Mouse (Mus musculus) T-helper 2 cell (primary cell): ENCODE results near the gene Rtel1.

ENCODE experiments used
- in situ Hi-C: fragments of 300-600 bp; cut with MboI, MseI; formaldehyde crosslinking; loops from one replicate; pipeline ENCODE4 v1.15.1; 2025; ENCODE audit warnings: high pct_unique_total_duplicates

Rtel1 gene

GRCm38 (mm10) chr2:181386663-181387210, 67.2 kb downstream of the Rtel1 start:
- in situ Hi-C loops: loop anchor here (25.0 kb wide), 1 partner anchor 101 kb away; the partner anchor contains the start of genes Abhd16b and Tpd52l2

DNA sequence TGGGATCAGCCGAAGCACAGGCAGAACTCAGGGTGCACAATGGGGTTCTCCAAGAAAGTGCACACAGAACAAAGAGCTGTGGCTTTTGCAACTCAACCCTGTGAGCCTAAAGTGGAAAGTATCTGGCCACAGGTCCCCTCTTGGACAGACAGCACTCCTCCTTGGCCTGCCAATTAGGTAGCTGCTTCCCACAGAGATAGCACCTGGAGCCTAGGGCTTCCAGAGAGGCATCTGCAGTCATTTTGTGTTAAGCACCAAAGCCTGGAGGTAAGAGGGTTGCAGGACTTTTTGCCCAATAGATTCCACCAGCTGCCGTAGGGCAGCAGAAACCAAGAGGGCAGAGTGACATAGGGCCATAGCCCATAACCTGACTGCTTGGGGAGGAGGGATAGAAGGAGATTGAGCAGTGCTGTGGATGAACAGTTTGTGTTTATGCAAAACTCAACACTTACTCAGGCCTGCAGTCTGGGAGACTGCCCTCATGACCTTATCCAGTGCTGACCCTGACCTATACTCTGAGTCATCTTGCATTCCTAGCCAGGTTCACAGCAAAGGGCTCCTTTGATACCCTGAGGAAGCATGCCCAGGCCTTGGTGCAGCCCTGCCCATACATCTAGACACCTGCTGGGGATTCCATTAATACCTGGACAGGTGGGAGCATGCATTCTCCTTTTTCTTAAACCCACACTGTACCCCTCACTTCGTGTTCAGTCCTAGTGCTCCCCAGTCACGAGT, 70.8 kb downstream of the Rtel1 start:
- in situ Hi-C loops: loop anchor here (5.0 to 25.0 kb wide), 2 partner anchors 97 to 197 kb away; partner anchors contain the start of genes Abhd16b and Tpd52l2

GRCm38 (mm10) chr2:181391022-181391421, 71.5 kb downstream of the Rtel1 start:
- in situ Hi-C loops: loop anchor here (5.0 to 25.0 kb wide), 2 partner anchors 96 to 196 kb away; partner anchors contain the start of genes Abhd16b and Tpd52l2

GRCm38 (mm10) chr2:181391541-181391940, 72.0 kb downstream of the Rtel1 start:
- in situ Hi-C loops: loop anchor here (5.0 to 25.0 kb wide), 2 partner anchors 96 to 196 kb away; partner anchors contain the start of genes Abhd16b and Tpd52l2

- in situ Hi-C loops: loop anchor here (5.0 to 25.0 kb wide), 2 partner anchors 95 to 195 kb away; partner anchors contain the start of genes Abhd16b and Tpd52l2
These were observed 73.2 kb downstream of the Rtel1 start for GRCm38 (mm10) chr2:181392600-181393213.

DNA sequence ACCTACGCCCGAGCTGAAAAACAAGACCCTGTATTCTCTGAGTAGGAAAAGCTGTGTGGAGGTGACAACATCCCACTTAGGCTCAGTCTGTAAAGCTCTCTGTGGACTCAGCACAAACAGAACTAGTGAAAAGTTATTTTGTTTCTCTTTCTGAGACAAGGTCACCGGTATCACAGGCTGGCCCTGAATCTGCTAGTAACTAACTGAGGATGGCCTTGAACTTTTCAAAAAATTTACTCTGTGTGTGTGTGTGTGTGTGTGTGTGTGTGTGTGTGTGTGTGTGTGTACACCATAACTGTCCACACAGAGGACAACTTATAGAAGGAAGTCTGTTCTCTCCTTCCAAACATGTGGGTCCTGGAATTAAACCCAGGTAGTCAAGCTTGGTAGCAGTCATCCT, 74.5 kb downstream of the Rtel1 start:
- in situ Hi-C loops: loop anchor here (5.0 to 25.0 kb wide), 2 partner anchors 93 to 193 kb away; partner anchors contain the start of genes Abhd16b and Tpd52l2

GRCm38 (mm10) chr2:181397207-181397761, 77.7 kb downstream of the Rtel1 start:
- in situ Hi-C loops: loop anchor here (25.0 kb wide), 1 partner anchor 90 kb away; the partner anchor contains the start of genes Abhd16b and Tpd52l2

DNA sequence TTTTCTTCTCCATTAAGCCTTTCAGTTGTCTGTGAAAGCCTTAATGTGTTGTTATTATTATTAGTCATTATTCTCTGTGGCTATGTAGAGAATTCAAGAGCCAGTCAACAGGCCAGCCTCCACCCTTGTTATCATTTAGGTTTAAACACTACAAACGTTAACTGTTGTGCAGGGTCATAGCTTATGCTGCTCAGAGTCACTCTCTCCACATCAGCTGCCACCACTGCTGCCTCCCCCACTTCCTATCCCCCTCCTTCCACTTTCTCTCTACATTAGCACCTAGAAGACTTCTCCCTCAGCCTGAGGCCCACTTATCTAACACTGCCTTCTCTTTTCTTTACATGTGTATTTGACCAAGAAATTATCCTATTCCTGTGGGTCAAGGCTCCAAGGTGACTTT, 82.0 kb downstream of the Rtel1 start:
- in situ Hi-C loops: no loop called here

- in situ Hi-C loops: no loop called here
These were observed 84.2 kb downstream of the Rtel1 start for GRCm38 (mm10) chr2:181403722-181404121.
